Mouse (Mus musculus): ENCODE data around the gene Cdhr2.

Gene Cdhr2

GRCm38 (mm10) chr13:54693558-54694347 is 7.5 kb upstream of the Cdhr2 start, which contains the start of gene Rnf44:
Gene Rnf44 (minus strand): TSS chr13:54693907.
- DNase-seq = peak; percentile 98 to 99

GRCm38 (mm10) chr13:54694348-54695060 is 6.8 kb upstream of the Cdhr2 start:
- peak; percentile 90 to 93 for DNase-seq

DNA sequence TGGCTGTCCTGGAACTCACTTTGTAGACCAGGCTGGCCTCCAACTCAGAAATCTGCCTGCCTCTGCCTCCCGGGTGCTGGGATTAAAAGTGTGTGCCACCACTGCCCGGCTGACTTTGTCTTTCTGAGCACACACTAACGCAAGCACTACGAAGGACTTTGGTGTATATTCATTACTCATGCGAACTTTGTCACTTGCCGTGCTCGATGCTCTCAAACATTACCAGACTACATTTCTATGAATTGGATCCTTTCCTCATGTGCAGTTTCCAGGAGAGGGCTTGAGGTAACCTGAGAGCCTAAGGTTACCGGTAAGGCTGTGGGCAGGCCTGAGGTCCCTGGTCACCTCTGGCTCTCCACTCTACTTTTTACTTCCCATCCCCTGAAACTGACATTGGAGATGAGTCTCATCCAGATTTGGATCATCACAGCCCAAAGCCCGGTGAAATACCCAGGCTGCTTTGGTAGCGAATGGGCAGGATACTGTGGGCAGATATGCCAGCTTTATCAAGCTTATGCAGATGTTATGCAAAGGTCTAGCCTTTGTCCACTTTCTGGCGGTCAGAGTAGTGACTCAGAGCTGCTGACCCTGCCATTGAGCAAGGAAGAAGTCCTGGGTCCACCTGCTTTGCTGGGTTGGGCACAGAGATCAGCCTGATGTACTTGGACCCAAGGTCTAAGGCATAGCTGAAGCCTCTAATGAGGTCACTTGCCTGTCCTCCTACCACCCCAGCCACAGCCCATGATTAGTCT is 5.6 kb upstream of the Cdhr2 start:
- no peak for DNase-seq

- DNase-seq = no peak
Observed at GRCm38 (mm10) chr13:54702507-54702906, 1.2 kb downstream of the Cdhr2 start.

DNA sequence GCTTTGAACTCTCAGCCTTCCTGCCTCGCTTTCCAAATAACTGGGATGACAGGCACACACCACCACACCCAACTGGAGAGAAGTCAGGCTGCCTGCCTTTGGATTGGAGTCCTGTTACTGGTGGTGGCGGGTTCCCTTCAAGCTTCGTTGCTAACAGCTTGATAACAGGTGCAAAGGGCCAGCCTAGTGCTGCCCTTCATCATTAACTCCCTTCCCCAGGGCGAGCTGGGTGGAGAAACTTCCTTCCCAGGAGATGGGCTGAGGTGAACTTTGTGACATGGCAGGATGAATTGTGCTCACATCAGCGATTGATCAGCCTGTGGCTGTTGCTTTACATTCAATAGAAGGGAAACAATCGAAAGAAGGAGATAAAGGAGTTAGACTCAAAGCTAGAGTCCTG is 3.6 kb downstream of the Cdhr2 start:
- no peak for DNase-seq

GRCm38 (mm10) chr13:54710866-54711265 is 9.6 kb downstream of the Cdhr2 start:
- no peak for DNase-seq

GRCm38 (mm10) chr13:54714393-54714792 is 13.1 kb downstream of the Cdhr2 start:
- DNase-seq = no peak

- no peak for DNase-seq
Observed at GRCm38 (mm10) chr13:54714996-54715395, 13.7 kb downstream of the Cdhr2 start.

DNA sequence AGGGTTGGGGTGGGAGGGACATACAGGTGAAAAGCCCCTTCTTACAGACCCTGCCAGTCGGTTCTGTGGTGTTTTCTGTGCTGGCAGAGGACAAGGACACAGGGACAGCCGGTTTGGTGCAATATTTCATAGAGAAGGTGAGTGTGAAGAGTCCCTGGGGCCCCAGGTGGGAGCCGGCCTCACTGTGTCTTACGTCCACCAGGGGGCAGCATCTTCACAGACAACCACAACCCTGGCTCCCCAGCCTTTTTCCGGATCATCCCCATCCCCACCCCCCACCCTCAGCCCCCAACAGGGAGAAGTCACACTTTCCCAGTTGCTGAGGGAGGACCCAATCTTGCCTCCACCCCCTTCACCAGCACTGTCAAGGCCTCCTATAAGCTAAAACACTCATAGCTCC is 15.7 kb downstream of the Cdhr2 start:
- DNase-seq = peak in 1 of 2 experiments; percentile 26

DNA sequence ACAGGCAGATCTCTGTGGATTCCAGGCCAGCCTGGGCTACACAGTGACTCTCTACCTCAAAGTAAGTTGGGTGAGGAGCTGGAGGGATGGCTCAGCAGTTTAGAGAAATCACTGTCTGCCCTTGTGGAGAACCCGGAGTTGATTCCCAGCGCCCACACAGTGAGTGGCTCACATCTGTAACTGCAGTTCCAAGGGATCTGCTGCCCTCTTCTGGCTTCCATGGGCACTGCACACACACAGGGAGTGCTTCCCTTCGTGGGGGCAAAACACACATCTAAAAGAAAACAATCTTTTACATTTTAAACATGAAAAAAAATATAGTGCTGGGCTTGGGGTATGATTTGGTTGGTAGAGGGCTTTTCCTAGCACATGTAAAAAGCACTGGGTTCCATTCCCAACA is 21.9 kb downstream of the Cdhr2 start:
- DNase-seq = no peak

- no peak for DNase-seq
Observed at GRCm38 (mm10) chr13:54726131-54726530, 24.9 kb downstream of the Cdhr2 start.

GRCm38 (mm10) chr13:54736931-54737330 is 35.7 kb downstream of the Cdhr2 start:
- no peak for DNase-seq

DNA sequence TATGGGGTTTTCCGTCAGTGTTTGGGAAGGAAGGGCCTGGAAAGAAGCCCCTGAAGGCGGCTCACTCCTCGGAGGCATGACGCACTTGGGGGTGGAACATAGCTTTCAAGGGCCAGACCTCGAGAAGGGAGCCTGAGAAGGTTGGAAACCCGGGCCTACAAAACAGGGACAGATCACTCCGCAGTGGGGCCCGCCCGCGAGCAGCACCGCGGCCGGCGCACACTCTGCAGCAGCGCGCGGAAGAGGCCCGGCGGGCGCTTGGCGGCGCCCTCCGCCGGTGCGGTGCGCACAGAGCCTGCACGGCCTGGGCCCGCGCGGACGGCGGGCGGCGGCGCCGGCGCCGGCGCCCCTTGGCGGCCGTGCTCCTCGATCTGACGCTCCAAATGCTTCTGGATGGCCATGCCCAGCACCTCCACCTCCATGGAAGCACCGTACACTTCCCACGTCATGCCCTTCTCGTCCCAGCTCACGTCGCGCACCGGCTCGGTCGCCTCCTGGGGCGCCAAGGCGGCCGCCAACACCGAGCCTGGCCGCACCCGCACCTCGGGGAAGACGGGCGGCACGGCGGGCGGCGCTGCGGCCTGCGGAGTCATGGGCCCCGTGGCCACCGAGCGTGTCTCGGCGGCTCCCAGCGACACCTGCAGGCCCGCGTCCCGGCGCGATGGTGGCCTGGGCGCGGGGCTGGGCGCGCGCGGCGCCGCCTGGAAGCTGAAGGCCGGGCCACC is 36.4 kb downstream of the Cdhr2 start:
- DNase-seq = no peak

DNA sequence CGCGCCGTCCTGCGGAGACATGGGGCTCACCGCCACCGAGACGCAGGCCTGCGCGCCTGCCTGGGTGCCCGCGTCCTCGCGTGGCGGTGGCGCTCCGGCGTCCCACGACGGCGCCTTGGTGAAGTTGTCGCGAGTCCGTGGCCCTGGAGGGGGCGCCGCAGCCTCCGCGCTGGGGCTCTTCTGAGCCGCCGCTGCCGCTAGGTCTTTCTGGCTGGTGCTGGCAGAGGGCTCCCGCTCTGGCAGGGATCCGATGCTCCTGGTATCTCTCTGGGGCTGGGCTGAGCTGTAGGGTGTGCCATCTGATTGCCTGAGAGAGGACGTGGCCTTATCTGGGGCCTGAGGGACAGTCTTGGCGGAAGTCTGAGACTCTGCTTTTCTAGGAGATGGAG is 36.9 kb downstream of the Cdhr2 start:
- DNase-seq = no peak

- DNase-seq = no peak
Observed at GRCm38 (mm10) chr13:54746110-54746509, 44.8 kb downstream of the Cdhr2 start.

GRCm38 (mm10) chr13:54746896-54747295 is 45.6 kb downstream of the Cdhr2 start:
- DNase-seq = no peak

- no peak for DNase-seq
Observed at GRCm38 (mm10) chr13:54748190-54748589, 46.9 kb downstream of the Cdhr2 start.

DNA sequence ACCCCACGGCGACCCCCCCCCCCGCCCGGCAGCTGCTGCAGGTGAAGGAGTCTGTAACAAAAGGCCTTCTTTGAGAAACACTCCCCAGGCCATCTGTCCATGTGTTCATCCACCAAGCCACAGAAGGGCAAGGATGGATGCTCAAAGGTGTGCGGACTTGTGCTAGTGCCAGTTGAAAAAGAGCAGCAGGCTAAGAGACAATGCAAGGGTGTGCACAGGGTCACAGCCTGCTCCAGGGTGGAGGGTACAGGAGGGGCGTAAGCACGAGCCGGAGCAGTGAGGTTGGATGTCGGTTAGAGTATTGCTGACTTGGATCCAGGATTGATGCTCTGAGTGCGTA is 47.4 kb downstream of the Cdhr2 start:
- DNase-seq = no peak

DNA sequence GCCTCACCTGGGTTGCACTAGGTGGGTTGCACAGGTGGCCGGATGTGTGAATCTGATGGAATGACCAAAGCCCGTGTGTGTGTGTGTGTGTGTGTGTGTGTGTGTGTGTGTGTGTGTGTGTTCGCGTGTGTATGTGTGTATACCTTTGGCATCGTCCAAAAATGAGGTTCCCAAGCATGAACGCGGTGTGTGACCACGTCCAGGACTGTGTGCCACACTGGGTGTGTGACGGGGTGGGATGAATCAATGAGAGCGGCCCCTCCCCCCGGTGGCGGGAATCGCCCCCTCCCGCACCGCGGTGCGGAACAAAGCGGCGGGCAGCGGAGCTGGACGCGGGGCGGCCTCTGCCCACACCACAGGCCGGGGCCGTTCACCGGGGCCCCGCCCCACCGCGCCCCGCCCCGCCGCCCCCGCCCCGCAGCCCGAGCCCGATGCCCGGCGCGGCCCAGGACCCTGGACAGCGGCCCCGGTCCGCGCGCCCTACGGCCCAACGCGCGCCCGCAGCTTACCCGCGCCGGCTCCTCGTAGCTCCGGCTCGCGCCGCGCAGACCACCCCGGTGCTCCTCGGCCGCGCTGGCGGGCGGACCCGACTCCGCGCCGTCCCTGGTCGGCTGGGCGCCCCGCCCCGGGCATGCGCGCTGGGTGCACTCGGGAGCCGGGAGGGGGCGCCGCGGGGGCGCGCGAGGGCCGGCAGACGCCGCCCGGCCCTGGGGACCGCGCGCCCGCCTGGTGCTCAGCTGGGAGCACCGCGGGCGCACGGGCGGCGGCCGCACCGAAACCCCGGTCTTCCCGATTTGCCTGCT is 48.0 kb downstream of the Cdhr2 start:
- no peak for DNase-seq

GRCm38 (mm10) chr13:54749864-54750411 is 48.7 kb downstream of the Cdhr2 start, which contains the start of gene Gprin1:
Gene Gprin1 (minus strand): TSS chr13:54749874.
- DNase-seq = no peak

DNA sequence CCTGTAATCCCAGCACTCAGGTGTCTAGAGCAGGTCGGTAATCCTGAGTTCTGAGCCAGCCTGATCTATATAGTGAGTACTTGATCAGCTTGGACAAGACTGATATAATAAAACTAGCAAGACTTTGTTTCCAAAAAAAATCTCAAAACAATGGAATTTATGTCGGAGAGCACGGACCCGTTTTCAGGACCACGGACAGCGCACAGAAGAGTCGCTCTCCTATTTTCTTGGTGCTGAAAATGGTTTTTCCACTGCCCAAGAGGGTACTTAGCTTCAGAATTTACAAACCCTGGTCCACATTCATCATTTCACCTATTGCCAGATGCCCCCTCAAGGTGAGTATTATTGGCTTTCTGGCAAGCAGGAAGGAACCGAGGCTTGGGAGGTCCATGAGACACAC is 49.4 kb downstream of the Cdhr2 start:
- DNase-seq = no peak

- no peak for DNase-seq
Observed at GRCm38 (mm10) chr13:54752656-54753055, 51.4 kb downstream of the Cdhr2 start.
